7 mouse cellular contexts compared by ENCODE assay signal in the genomic region with DNA sequence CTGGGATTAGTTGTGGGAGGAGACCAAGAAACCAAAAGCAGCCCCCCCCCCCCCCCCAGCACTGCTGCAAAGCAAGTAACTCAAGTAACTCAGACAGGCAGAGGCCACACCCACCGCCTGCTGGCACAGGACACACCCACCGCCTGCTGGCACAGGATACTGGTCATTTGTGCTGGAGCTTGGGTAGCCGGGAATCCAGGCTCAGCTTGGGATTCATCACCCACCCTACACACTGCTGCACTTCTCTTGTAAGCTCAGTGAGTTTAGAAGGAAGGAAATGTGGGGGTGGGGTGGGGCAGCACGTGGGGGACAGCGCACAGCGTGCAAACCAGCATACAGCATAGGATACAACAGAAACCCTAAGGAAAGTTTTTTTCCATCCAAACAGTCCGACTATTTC. TPM values are rescaled to one million over a fixed set of nuclear protein-coding genes. Genes with fewer than 3 reads are reported as not detected.
DNase-seq lines count a peak whose midpoint lies in the region; ATAC-seq and TF ChIP-seq lines count a peak whose summit lies in the region.

No protein-coding gene starts in this region.

- no peaks in the 10 kb centered on the region for H3K27me3 ChIP-seq in stomach, embryonic 16.5 days (ENCODE audit: control insufficient read depth, insufficient read depth, low read length)

- H3K9ac ChIP-seq in stomach, embryonic 16.5 days (ENCODE audit: low read length) = no peak overlapping the region

- no peak overlapping the region for H3K4me3 ChIP-seq in stomach, embryonic 16.5 days (replicated peaks; ENCODE audit: low read length)

- 47% methylated on average over 7 of the region's 7 CpGs for WGBS in stomach, embryonic 16.5 days

- H3K27ac ChIP-seq in stomach, embryonic 16.5 days (ENCODE audit: low read length) = no peak overlapping the region

- peak; percentile 60; the same call in 1 of the 2 replicates for ATAC-seq in stomach, embryonic 16.5 days (ENCODE audit: insufficient read depth, low FRiP score)

- H3K4me2 ChIP-seq in stomach, embryonic 16.5 days (ENCODE audit: low read depth, low read length) = no peak overlapping the region

- TF ChIP-seq POLR2A in brain, embryonic 14.5 days (IDR thresholded peaks at IDR 0.05; ENCODE audit: borderline replicate concordance, extremely low read depth, insufficient read depth, insufficient read length, poor library complexity, severe bottlenecking) = no peak

- no peaks in the 10 kb centered on the region for H3K9me3 ChIP-seq in stomach, embryonic 16.5 days (replicated peaks; ENCODE audit: control insufficient read depth, low read length)

- no peaks in the 10 kb centered on the region for H3K4me1 ChIP-seq in stomach, embryonic 16.5 days (ENCODE audit: control insufficient read depth, insufficient read depth, low read length)

- peaks cover 18% of the 10 kb centered on the region; the same call in 1 of the 2 replicates for H3K36me3 ChIP-seq in stomach, embryonic 16.5 days (ENCODE audit: control insufficient read depth, insufficient read depth, low read length)

- no peak for TF ChIP-seq CTCF in brain, embryonic 14.5 days (IDR thresholded peaks at IDR 0.05; ENCODE audit: borderline replicate concordance, extremely low read depth, insufficient read depth, insufficient read length)

- DNase-seq in ovary, postnatal 36 days (ENCODE audit: low spot score) = peak; percentile 43
- no peak for DNase-seq in ovary, postnatal 10 days (ENCODE audit: low spot score)
- peak; percentile 57 for DNase-seq in brain, embryonic 14.5 days (ENCODE audit: low read depth)
- DNase-seq in heart, adult 8-10 months (ENCODE audit: low spot score) = peak; percentile 19
- peak; percentile 49 to 73 for DNase-seq in kidney, postnatal 36 days
- DNase-seq in cerebellum, adult 9-10 months = no peak

RNA-seq across cellular contexts. Expression of a gene that starts 35.0 kb away (rescaled TPM):
- polyA plus RNA-seq in brain, embryonic 14.5 days (2012; rRNA removed) = 1.8 and 5.5 TPM in 2 replicates
- total RNA-seq in heart, adult 8-10 months (2022) = under 1 TPM; 0.16 to 0.23 (median 0.19) TPM
- 0.25 and 0.47 TPM in 2 replicates for polyA plus RNA-seq in stomach, embryonic 16.5 days (2015; fragmentation: Nextera tagmentation; extraction: Ambion mirVana)

Comparison
In these comparisons a context has a peak if more than half of its experiments do, and no peak if none do; other contexts are left out.
1. DNase-seq: peak in ovary, postnatal 36 days (single experiment), brain, embryonic 14.5 days (single experiment), heart, adult 8-10 months (single experiment) and kidney, postnatal 36 days (2 of 2); none in ovary, postnatal 10 days (single experiment) and cerebellum, adult 9-10 months (single experiment).